Mouse (Mus musculus) c-Kit-negative CD71-positive TER-119-positive erythroid progenitor cells, embryonic 14.5 days (primary cell): ENCODE measurements around the gene Osbpl9.

ENCODE experiments used
- DNase-seq: peaks from one replicate; pipeline ENCODE4 v3.0.0-alpha.2; 2013; ENCODE audit warnings: low read depth, low spot score

Osbpl9 gene

GRCm38 (mm10) chr4:109207524-109207923 lies 5.5 kb upstream of the Osbpl9 start:
- DNase-seq: no peak

GRCm38 (mm10) chr4:109204416-109204815 lies 2.3 kb upstream of the Osbpl9 start:
- DNase-seq: no peak

GRCm38 (mm10) chr4:109203931-109204330 lies 1.9 kb upstream of the Osbpl9 start:
- DNase-seq: no peak

GRCm38 (mm10) chr4:109199069-109199468 lies 3.0 kb downstream of the Osbpl9 start:
- DNase-seq: no peak

- DNase-seq: no peak
These were observed 6.0 kb downstream of the Osbpl9 start for GRCm38 (mm10) chr4:109195900-109196629.

- no peak for DNase-seq
These were observed 8.2 kb downstream of the Osbpl9 start for GRCm38 (mm10) chr4:109193886-109194285.

GRCm38 (mm10) chr4:109191598-109191997 lies 10.5 kb downstream of the Osbpl9 start:
- no peak for DNase-seq

GRCm38 (mm10) chr4:109185616-109186405 lies 16.3 kb downstream of the Osbpl9 start:
- DNase-seq: no peak

- DNase-seq: no peak
These were observed 26.4 kb downstream of the Osbpl9 start for GRCm38 (mm10) chr4:109175677-109176076.

GRCm38 (mm10) chr4:109173775-109174440 lies 28.2 kb downstream of the Osbpl9 start:
- no peak for DNase-seq

GRCm38 (mm10) chr4:109173369-109173768 lies 28.7 kb downstream of the Osbpl9 start:
- DNase-seq: no peak

- DNase-seq: peak; percentile 56
These were observed 36.4 kb downstream of the Osbpl9 start for GRCm38 (mm10) chr4:109165521-109166173.

GRCm38 (mm10) chr4:109156481-109157261 lies 45.4 kb downstream of the Osbpl9 start:
- no peak for DNase-seq

- no peak for DNase-seq
These were observed 46.0 kb downstream of the Osbpl9 start for GRCm38 (mm10) chr4:109156073-109156472.

GRCm38 (mm10) chr4:109150214-109150613 lies 51.9 kb downstream of the Osbpl9 start:
- no peak for DNase-seq

- no peak for DNase-seq
These were observed 52.7 kb downstream of the Osbpl9 start for GRCm38 (mm10) chr4:109149411-109149810.

GRCm38 (mm10) chr4:109147278-109148038 lies 54.6 kb downstream of the Osbpl9 start:
- DNase-seq: peak; percentile 22

- no peak for DNase-seq
These were observed 59.0 kb downstream of the Osbpl9 start for GRCm38 (mm10) chr4:109143091-109143490.

- DNase-seq: no peak
These were observed 63.5 kb downstream of the Osbpl9 start for GRCm38 (mm10) chr4:109138551-109138950.

GRCm38 (mm10) chr4:109136475-109137125 lies 65.5 kb downstream of the Osbpl9 start:
- no peak for DNase-seq
